Comparison of ENCODE assay signal across 19 mouse cellular contexts in the genomic region with DNA sequence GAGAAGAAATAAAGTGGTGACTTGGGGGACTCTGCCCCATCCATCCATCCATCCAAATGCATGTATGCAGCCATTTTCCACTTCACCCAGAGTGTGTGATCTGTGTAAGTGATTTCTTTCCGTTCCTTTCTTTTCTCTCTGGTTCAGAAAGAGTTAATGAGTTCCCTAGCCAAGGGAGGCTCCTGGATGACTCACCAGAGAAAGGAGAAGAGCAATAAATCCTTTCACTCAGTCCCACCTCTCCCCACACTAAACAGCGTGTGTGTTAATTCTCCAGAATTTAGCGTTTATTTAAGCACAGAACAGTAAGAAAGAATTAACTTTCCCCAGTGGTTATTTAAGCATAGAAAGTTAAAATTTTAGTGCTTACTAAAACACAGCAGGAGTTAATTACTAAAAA. TPM values are rescaled to one million over a fixed set of nuclear protein-coding genes. Genes with fewer than 3 reads are reported as not detected.
DNase-seq lines count a peak whose midpoint lies in the region; ATAC-seq and TF ChIP-seq lines count a peak whose summit lies in the region.
"Had no signal": no experiment of that assay in that cellular context is flagged by ENCODE, and none has a peak within 500 bp of the region (broad histone marks: within the 10 kb centered on the region; RNA-seq: fewer than 3 reads in every experiment).

No protein-coding gene starts in this region.

- no peaks in the 10 kb centered on the region for H3K9me3 ChIP-seq in lung, embryonic 14.5 days (ENCODE audit: low read depth, low read length)
- H3K9me3 ChIP-seq in lung, postnatal 0 days (ENCODE audit: low read length) = no peaks in the 10 kb centered on the region
- H3K9me3 ChIP-seq in intestine, postnatal 0 days (ENCODE audit: control insufficient read depth) = no peaks in the 10 kb centered on the region
- H3K9me3 ChIP-seq in hindbrain, embryonic 12.5 days (replicated peaks) = no peaks in the 10 kb centered on the region
- H3K9me3 ChIP-seq: forebrain, embryonic 15.5 days; midbrain, embryonic 13.5 days had no signal

- TF ChIP-seq CTCF in lung, embryonic 14.5 days (IDR thresholded peaks at IDR 0.05; ENCODE audit: low read depth) = no peak
- no peak for TF ChIP-seq CTCF in lung, postnatal 0 days (IDR thresholded peaks at IDR 0.05)
- no peak for TF ChIP-seq CTCF in intestine, postnatal 0 days (IDR thresholded peaks at IDR 0.05; ENCODE audit: low read depth)

- no peaks in the 10 kb centered on the region for H3K4me1 ChIP-seq in lung, embryonic 14.5 days (ENCODE audit: insufficient read depth)
- H3K4me1 ChIP-seq in lung, postnatal 0 days (ENCODE audit: insufficient read depth, low read depth, low read length) = no peaks in the 10 kb centered on the region
- no peaks in the 10 kb centered on the region for H3K4me1 ChIP-seq in intestine, postnatal 0 days (replicated peaks; ENCODE audit: control insufficient read depth, insufficient read depth, low read length)
- H3K4me1 ChIP-seq in hindbrain, embryonic 12.5 days = no peaks in the 10 kb centered on the region
- H3K4me1 ChIP-seq: forebrain, embryonic 15.5 days; midbrain, embryonic 13.5 days had no signal

- no peak for TF ChIP-seq EP300 in lung, postnatal 0 days (IDR thresholded peaks at IDR 0.05)

- WGBS in lung, embryonic 14.5 days = 17% methylated on average over 3 of the region's 3 CpGs
- WGBS in lung, postnatal 0 days = 20% methylated on average over 3 of the region's 3 CpGs
- WGBS in intestine, postnatal 0 days = 6% methylated on average over 3 of the region's 3 CpGs
- WGBS in hindbrain, embryonic 12.5 days = 30% methylated on average over 3 of the region's 3 CpGs

- no peak overlapping the region for H3K4me3 ChIP-seq in lung, embryonic 14.5 days (ENCODE audit: low read depth, low read length)
- no peak overlapping the region for H3K4me3 ChIP-seq in lung, postnatal 0 days (ENCODE audit: low read depth, low read length)
- no peak overlapping the region for H3K4me3 ChIP-seq in intestine, postnatal 0 days (ENCODE audit: low read depth, low read length)
- H3K4me3 ChIP-seq in hindbrain, embryonic 12.5 days = no peak overlapping the region
- H3K4me3 ChIP-seq: forebrain, embryonic 15.5 days; midbrain, embryonic 13.5 days had no signal

- no peak overlapping the region for H3K4me2 ChIP-seq in lung, embryonic 14.5 days
- H3K4me2 ChIP-seq in lung, postnatal 0 days (replicated peaks; ENCODE audit: low read depth, low read length) = no peak overlapping the region
- no peak overlapping the region for H3K4me2 ChIP-seq in intestine, postnatal 0 days (replicated peaks; ENCODE audit: low read depth)
- no peak overlapping the region for H3K4me2 ChIP-seq in hindbrain, embryonic 12.5 days (replicated peaks)
- H3K4me2 ChIP-seq: forebrain, embryonic 15.5 days; heart, embryonic 11.5 days; midbrain, embryonic 13.5 days had no signal

- peak; percentile 28 for DNase-seq in lung, embryonic 14.5 days
- no peak for DNase-seq in lung, postnatal 0 days (ENCODE audit: low spot score)
- DNase-seq in embryo, embryonic 11 days = peak; percentile 13
- no peak for DNase-seq in lung, postnatal 25 days (ENCODE audit: low spot score)
- no peak for DNase-seq in cerebellum, adult 11-12 months
- DNase-seq: adrenal gland, postnatal 14 days; cerebellum, adult 8-10 months; heart, postnatal 14 days; kidney, postnatal 36 days; lung, adult 18-20 months; spleen, adult 18-20 months; thymus, postnatal 14 days had no signal

- H3K27me3 ChIP-seq in lung, embryonic 14.5 days (ENCODE audit: insufficient read depth, low read length) = no peaks in the 10 kb centered on the region
- no peaks in the 10 kb centered on the region for H3K27me3 ChIP-seq in lung, postnatal 0 days (replicated peaks; ENCODE audit: insufficient read depth, low read length)
- no peaks in the 10 kb centered on the region for H3K27me3 ChIP-seq in intestine, postnatal 0 days (replicated peaks; ENCODE audit: control insufficient read depth, insufficient read depth, low read length)
- H3K27me3 ChIP-seq in hindbrain, embryonic 12.5 days = no peaks in the 10 kb centered on the region
- H3K27me3 ChIP-seq: forebrain, embryonic 15.5 days; midbrain, embryonic 13.5 days had no signal

- H3K36me3 ChIP-seq in lung, embryonic 14.5 days (ENCODE audit: insufficient read depth) = no peaks in the 10 kb centered on the region
- H3K36me3 ChIP-seq in lung, postnatal 0 days (ENCODE audit: insufficient read depth, low read length) = no peaks in the 10 kb centered on the region
- no peaks in the 10 kb centered on the region for H3K36me3 ChIP-seq in intestine, postnatal 0 days (ENCODE audit: control insufficient read depth, insufficient read depth)
- H3K36me3 ChIP-seq in hindbrain, embryonic 12.5 days = no peaks in the 10 kb centered on the region
- H3K36me3 ChIP-seq: forebrain, embryonic 15.5 days; midbrain, embryonic 13.5 days had no signal

- ATAC-seq in lung, embryonic 14.5 days (ENCODE audit: insufficient read depth) = no peak
- ATAC-seq in lung, postnatal 0 days = no peak
- peak; percentile 49; the same call in 1 of the 2 replicates for ATAC-seq in intestine, postnatal 0 days
- no peak for ATAC-seq in hindbrain, embryonic 12.5 days (ENCODE audit: low FRiP score)
- ATAC-seq: forebrain, embryonic 15.5 days; hindbrain, postnatal 0 days; midbrain, embryonic 13.5 days had no signal

- H3K27ac ChIP-seq in lung, embryonic 14.5 days (ENCODE audit: low read depth) = no peak overlapping the region
- H3K27ac ChIP-seq in lung, postnatal 0 days (ENCODE audit: low read length) = no peak overlapping the region
- H3K27ac ChIP-seq in intestine, postnatal 0 days (ENCODE audit: low read depth, low read length) = no peak overlapping the region
- no peak overlapping the region for H3K27ac ChIP-seq in hindbrain, embryonic 12.5 days
- H3K27ac ChIP-seq: forebrain, embryonic 15.5 days; hindbrain, postnatal 0 days; midbrain, embryonic 13.5 days had no signal

- no peak overlapping the region for H3K9ac ChIP-seq in lung, embryonic 14.5 days
- no peak overlapping the region for H3K9ac ChIP-seq in lung, postnatal 0 days (replicated peaks; ENCODE audit: low read depth)
- H3K9ac ChIP-seq in intestine, postnatal 0 days (ENCODE audit: low read depth, low read length) = 0 out of 2 replicates have a peak overlapping the region, but pooled peaks have one; percentile 3
- H3K9ac ChIP-seq in hindbrain, embryonic 12.5 days = no peak overlapping the region
- H3K9ac ChIP-seq: forebrain, embryonic 15.5 days; midbrain, embryonic 13.5 days had no signal

RNA-seq across cellular contexts. Expression of gene Cdc16, which starts 9.8 kb away (rescaled TPM):
- 260 and 265 TPM in 2 replicates for polyA plus RNA-seq in lung, embryonic 14.5 days (2014; fragmentation: Nextera tagmentation; extraction: Ambion mirVana)
- 86.4 and 86.8 TPM in 2 replicates for polyA plus RNA-seq in lung, postnatal 0 days (2015; fragmentation: Nextera tagmentation; extraction: Ambion mirVana)
- 38.3 and 40.8 TPM in 2 replicates for polyA plus RNA-seq in intestine, postnatal 0 days (2015; fragmentation: Nextera tagmentation; extraction: Ambion mirVana)
- polyA plus RNA-seq in hindbrain, embryonic 12.5 days (2016; fragmentation: Nextera tagmentation; extraction: Ambion mirVana) = 214 and 222 TPM in 2 replicates

RNA-seq across cellular contexts. Expression of gene Upf3a, which starts 37.8 kb away (rescaled TPM):
- polyA plus RNA-seq in lung, embryonic 14.5 days (2014; fragmentation: Nextera tagmentation; extraction: Ambion mirVana) = 50.4 and 51.7 TPM in 2 replicates
- 42.1 and 43.9 TPM in 2 replicates for polyA plus RNA-seq in lung, postnatal 0 days (2015; fragmentation: Nextera tagmentation; extraction: Ambion mirVana)
- polyA plus RNA-seq in intestine, postnatal 0 days (2015; fragmentation: Nextera tagmentation; extraction: Ambion mirVana) = 23.3 and 23.6 TPM in 2 replicates
- polyA plus RNA-seq in hindbrain, embryonic 12.5 days (2016; fragmentation: Nextera tagmentation; extraction: Ambion mirVana) = 42.5 and 44.6 TPM in 2 replicates

RNA-seq across cellular contexts. Expression of gene Cfap97d2, which starts 41.9 kb away (rescaled TPM):
- 0.37 TPM in 1 of 2 replicates, not detected in the other for polyA plus RNA-seq in lung, embryonic 14.5 days (2014; fragmentation: Nextera tagmentation; extraction: Ambion mirVana)
- 0.81 and 1.1 TPM in 2 replicates for polyA plus RNA-seq in lung, postnatal 0 days (2015; fragmentation: Nextera tagmentation; extraction: Ambion mirVana)
- polyA plus RNA-seq in intestine, postnatal 0 days (2015; fragmentation: Nextera tagmentation; extraction: Ambion mirVana) = not detected in 2 replicates
- polyA plus RNA-seq in hindbrain, embryonic 12.5 days (2016; fragmentation: Nextera tagmentation; extraction: Ambion mirVana) = 2.3 and 2.6 TPM in 2 replicates
- polyA plus RNA-seq: heart, embryonic 11.5 days; liver, adult 2 months had no signal

Comparison
In these comparisons a context has a peak if more than half of its experiments do, and no peak if none do; other contexts are left out.
1. DNase-seq: peak in lung, embryonic 14.5 days (single experiment) and embryo, embryonic 11 days (single experiment); none in lung, postnatal 0 days (single experiment), lung, postnatal 25 days (single experiment) and cerebellum, adult 11-12 months (single experiment).